Mouse (Mus musculus): Measurements from ENCODE around the gene Adamtsl5.

DNA sequence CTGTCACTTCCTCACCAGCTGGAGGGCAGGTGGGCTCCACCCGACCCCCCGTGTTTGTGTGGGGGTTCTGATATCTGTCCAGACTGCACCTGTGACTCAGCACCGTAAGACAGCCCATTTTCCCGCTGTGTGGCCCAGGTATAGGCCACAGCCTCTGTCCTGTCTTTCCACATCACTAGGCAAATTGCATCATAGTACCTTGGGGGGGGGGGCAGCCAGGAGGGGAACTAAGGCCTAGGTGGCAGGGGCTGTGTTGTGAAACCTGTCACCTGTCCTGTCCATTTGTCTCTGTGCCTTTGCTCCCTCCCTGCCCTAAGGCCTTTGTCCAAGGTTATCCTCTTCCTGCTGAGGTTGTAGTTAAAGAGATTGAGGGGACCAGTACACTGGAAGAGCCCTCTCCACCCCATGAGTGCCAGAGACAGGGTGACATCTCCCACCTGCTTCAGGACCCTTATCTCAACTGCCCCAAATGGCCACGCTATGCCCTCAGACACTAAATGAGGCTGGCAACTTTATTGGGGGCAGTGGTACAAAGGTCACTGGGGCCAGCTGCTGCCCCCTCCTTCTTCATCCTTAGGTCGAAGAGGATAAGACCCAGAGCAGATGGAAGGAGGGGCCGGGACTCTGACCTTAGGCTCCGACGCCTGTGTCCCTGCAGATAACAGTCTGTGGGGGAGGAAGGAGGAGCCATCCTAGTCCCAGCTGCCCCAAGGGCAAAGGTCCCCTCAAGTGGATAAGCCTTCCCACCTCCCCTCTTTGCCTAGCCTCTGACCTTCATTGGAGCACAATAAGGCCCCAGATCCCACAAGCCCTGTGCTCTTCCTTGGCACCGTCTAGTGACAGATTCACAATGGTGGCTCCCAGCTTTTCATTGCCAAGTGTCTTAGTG lies 16.3 kb downstream of the Adamtsl5 start:
- TF ChIP-seq POLR2A (IDR thresholded peaks at IDR 0.05; ENCODE audit: insufficient read depth, low read depth, low read length) = no peak
- TF ChIP-seq CTCF (IDR thresholded peaks at IDR 0.05) = no peak
- no peak for TF ChIP-seq EP300 (IDR thresholded peaks at IDR 0.05; ENCODE audit: insufficient read depth, low read depth, low read length)
